Mouse (Mus musculus): ENCODE results near the gene Rinl.

Rinl gene

GRCm38 (mm10) chr7:28780857-28781256 lies 7.9 kb upstream of the Rinl start:
- no peak for DNase-seq (ENCODE audit: low spot score in 2 of 2)

- DNase-seq (ENCODE audit: low spot score in 2 of 2), result no peak
Observed at GRCm38 (mm10) chr7:28781261-28781663, 7.5 kb upstream of the Rinl start.

GRCm38 (mm10) chr7:28785161-28785560 lies 3.6 kb upstream of the Rinl start:
- DNase-seq (ENCODE audit: low spot score in 2 of 2), result no peak

- DNase-seq (ENCODE audit: low spot score in 2 of 2), result no peak
Observed at GRCm38 (mm10) chr7:28787884-28788283, 885 bp upstream of the Rinl start.

GRCm38 (mm10) chr7:28789235-28789634 lies 466 bp downstream of the Rinl start:
- DNase-seq (ENCODE audit: low spot score in 2 of 2), result no peak

- no peak for DNase-seq (ENCODE audit: low spot score in 2 of 2)
Observed at GRCm38 (mm10) chr7:28790066-28790806, 1.5 kb downstream of the Rinl start.

- DNase-seq (ENCODE audit: low spot score in 2 of 2), result no peak
Observed at GRCm38 (mm10) chr7:28791706-28792105, 2.9 kb downstream of the Rinl start.

- DNase-seq (ENCODE audit: low spot score in 2 of 2), result no peak
Observed at GRCm38 (mm10) chr7:28792391-28793185, 3.8 kb downstream of the Rinl start.

GRCm38 (mm10) chr7:28793834-28794233 lies 5.1 kb downstream of the Rinl start:
- no peak for DNase-seq (ENCODE audit: low spot score in 2 of 2)

GRCm38 (mm10) chr7:28794496-28794895 lies 5.7 kb downstream of the Rinl start:
- no peak for DNase-seq (ENCODE audit: low spot score in 2 of 2)

GRCm38 (mm10) chr7:28795832-28796231 lies 7.1 kb downstream of the Rinl start:
- DNase-seq (ENCODE audit: low spot score in 2 of 2), result no peak

GRCm38 (mm10) chr7:28796562-28796975 lies 7.8 kb downstream of the Rinl start:
- peak in 1 of 2 experiments; percentile 37 for DNase-seq (ENCODE audit: low spot score in 2 of 2)

GRCm38 (mm10) chr7:28799994-28800393 lies 11.2 kb downstream of the Rinl start:
- DNase-seq (ENCODE audit: low spot score in 2 of 2), result no peak

- DNase-seq (ENCODE audit: low spot score in 2 of 2), result no peak
Observed at GRCm38 (mm10) chr7:28801451-28801850, 12.7 kb downstream of the Rinl start.

GRCm38 (mm10) chr7:28801901-28802670 lies 13.3 kb downstream of the Rinl start:
- DNase-seq (ENCODE audit: low spot score in 2 of 2), result no peak

- no peak for DNase-seq (ENCODE audit: low spot score in 2 of 2)
Observed at GRCm38 (mm10) chr7:28802846-28803588, 14.2 kb downstream of the Rinl start.

GRCm38 (mm10) chr7:28803756-28804155 lies 15.0 kb downstream of the Rinl start:
- no peak for DNase-seq (ENCODE audit: low spot score in 2 of 2)

GRCm38 (mm10) chr7:28806869-28807268 lies 18.1 kb downstream of the Rinl start:
- no peak for DNase-seq (ENCODE audit: low spot score in 2 of 2)

GRCm38 (mm10) chr7:28807641-28808220 lies 19.0 kb downstream of the Rinl start:
- no peak for DNase-seq (ENCODE audit: low spot score in 2 of 2)

GRCm38 (mm10) chr7:28808221-28808941 lies 19.6 kb downstream of the Rinl start, which contains the start of gene Hnrnpl:
Gene Hnrnpl (plus strand): TSS chr7:28808541.
- peak in 1 of 2 experiments; percentile 35 for DNase-seq (ENCODE audit: low spot score in 2 of 2)
